8 mouse cellular contexts compared by ENCODE assay signal in the genomic region with DNA sequence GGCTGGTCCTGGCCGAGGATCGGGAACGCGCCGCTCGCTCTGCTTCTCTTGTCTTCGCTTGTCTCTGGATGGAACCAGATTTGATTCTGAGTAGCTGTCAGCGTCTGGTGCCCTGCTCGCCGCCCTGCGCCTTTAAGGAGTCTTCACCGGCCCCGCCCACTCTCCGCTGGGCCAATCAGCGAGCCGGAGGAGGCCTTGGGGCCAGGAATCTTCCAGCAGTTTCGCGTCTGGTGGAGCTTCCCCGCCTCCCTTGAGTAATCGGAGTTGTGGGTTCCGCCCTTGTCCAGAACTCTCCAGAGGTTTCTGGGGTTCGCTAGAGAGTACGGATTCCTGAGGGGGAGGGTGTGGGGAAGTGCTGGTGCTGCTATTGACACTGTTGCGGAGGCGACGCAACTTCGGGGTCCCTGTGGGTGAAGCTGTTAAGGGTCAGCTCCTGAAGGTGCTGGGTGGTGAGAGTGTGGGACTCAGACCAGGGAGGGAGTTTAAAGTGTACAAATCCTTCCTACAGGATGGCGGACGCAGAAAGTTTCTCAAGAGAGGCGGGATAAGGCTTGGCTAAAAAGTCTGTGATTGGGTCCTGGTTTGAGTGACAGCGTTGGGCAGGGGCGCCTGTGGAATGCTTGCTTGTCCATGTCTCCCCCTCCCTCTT. TPM values are rescaled to one million over a fixed set of nuclear protein-coding genes. Genes with fewer than 3 reads are reported as not detected.
A peak's percentile ranks its signal among the peaks of the same experiment; 100 is the strongest.
DNase-seq lines count a peak whose midpoint lies in the region; ATAC-seq lines count a peak whose summit lies in the region.
"Not testable (repeated sequence)": the region's sequence is repeated elsewhere in the genome, so short reads cannot be mapped to it uniquely, and the experiment has no call there.

A gene (minus strand): TSS at position 109 of the 649 bp plus-strand sequence.

- H3K27ac ChIP-seq in embryonic facial prominence, embryonic 14.5 days (replicated peaks; ENCODE audit: low read depth, low read length) = peak within 1 kb of the TSS; percentile 89
- H3K27ac ChIP-seq in midbrain, embryonic 10.5 days (replicated peaks) = peak within 1 kb of the TSS; percentile 87

- DNase-seq in adrenal gland, postnatal 14 days = peak; percentile 85
- DNase-seq in embryonic facial prominence, embryonic 14.5 days (ENCODE audit: low spot score) = peak; percentile 94
- peak; percentile 93 to 97 for DNase-seq in heart, adult 18-20 months
- peak; percentile 94 for DNase-seq in kidney, adult 18-20 months
- DNase-seq in left cerebral cortex, postnatal 4 days = peak; percentile 69
- peak; percentile 79 for DNase-seq in midbrain, embryonic 10.5 days (ENCODE audit: low spot score)
- peak; percentile 51 for DNase-seq in right cerebral cortex, postnatal 4 days
- peak; percentile 93 for DNase-seq in yolk sac, embryonic 10.5 days (ENCODE audit: low spot score)

- peak within 1 kb of the TSS; percentile 59 for H3K4me2 ChIP-seq in embryonic facial prominence, embryonic 14.5 days (ENCODE audit: low read depth, low read length)

- peak within 1 kb of the TSS; percentile 42 for H3K4me3 ChIP-seq in embryonic facial prominence, embryonic 14.5 days (ENCODE audit: low read depth, low read length)
- peak within 1 kb of the TSS; percentile 62 for H3K4me3 ChIP-seq in midbrain, embryonic 10.5 days

- H3K36me3 ChIP-seq in embryonic facial prominence, embryonic 14.5 days (ENCODE audit: control insufficient read depth, insufficient read depth, low read length); midbrain, embryonic 10.5 days: not testable (repeated sequence)

- H3K9ac ChIP-seq in embryonic facial prominence, embryonic 14.5 days (ENCODE audit: low read depth, low read length) = peak within 1 kb of the TSS; percentile 58

- WGBS in embryonic facial prominence, embryonic 14.5 days = 0% methylated on average over 17 of the region's 32 CpGs
- under 1% methylated on average over 29 of the region's 32 CpGs for WGBS in midbrain, embryonic 10.5 days

- intact Hi-C loops in left cerebral cortex, postnatal 4 days (cut with DNase I) = not testable (repeated sequence)

- not testable (repeated sequence) for H3K9me3 ChIP-seq in embryonic facial prominence, embryonic 14.5 days (ENCODE audit: control insufficient read depth, low read length); midbrain, embryonic 10.5 days (replicated peaks)

- H3K4me1 ChIP-seq in embryonic facial prominence, embryonic 14.5 days (ENCODE audit: control insufficient read depth, insufficient read depth, low read length) = not testable (repeated sequence)
- peaks cover 14% of the 10 kb centered on the region for H3K4me1 ChIP-seq in midbrain, embryonic 10.5 days

- H3K27me3 ChIP-seq in embryonic facial prominence, embryonic 14.5 days (replicated peaks; ENCODE audit: control insufficient read depth, insufficient read depth, low read length) = not testable (repeated sequence)
- H3K27me3 ChIP-seq in midbrain, embryonic 10.5 days (ENCODE audit: low read depth, poor library complexity, severe bottlenecking) = peaks cover 76% of the 10 kb centered on the region

- peak; percentile 95 for ATAC-seq in embryonic facial prominence, embryonic 14.5 days (ENCODE audit: low read depth)

RNA-seq across cellular contexts. Expression of the gene that starts here (rescaled TPM):
- 29.6 and 90.6 TPM in 2 replicates for total RNA-seq in adrenal gland, postnatal 14 days (2021)
- polyA plus RNA-seq in embryonic facial prominence, embryonic 14.5 days (2014; fragmentation: Nextera tagmentation; extraction: Ambion mirVana) = 0.69 and 2.3 TPM in 2 replicates
- total RNA-seq in heart, adult 18-20 months (2021) = 10 to 100 TPM; 15.5 to 68.2 TPM
- 1 to 10 TPM; 1.6 to 2.3 TPM for total RNA-seq in left cerebral cortex, postnatal 4 days (2021)
- 0.19 TPM in 1 of 2 replicates, not detected in the other for polyA plus RNA-seq in midbrain, embryonic 10.5 days (2016; fragmentation: Nextera tagmentation; extraction: Ambion mirVana)

Comparison
In these comparisons a context has a peak if more than half of its experiments do, and no peak if none do; other contexts are left out.
1. Peak in every context shown above with its lines: DNase-seq, ATAC-seq, H3K4me3 ChIP-seq and H3K27ac ChIP-seq.
2. Peak in DNase-seq, H3K4me3 ChIP-seq and H3K27ac ChIP-seq in midbrain, embryonic 10.5 days; RNA of the gene not detected or under 1 TPM.